Mouse (Mus musculus) MEL (cell line): ENCODE measurements around the gene Bloc1s6. TPM values are rescaled to one million over a fixed set of nuclear protein-coding genes. Genes with fewer than 3 reads are reported as not detected.

Experiments
- DNase-seq: peaks from one replicate; pipeline ENCODE4 v3.0.0; 2011; ENCODE audit warnings: low read depth, low spot score
- H3K27ac ChIP-seq: 2 replicates; pipeline ENCODE4 v1.5.1; 2012; ENCODE audit warnings: low read depth, mild to moderate bottlenecking, control low read depth, low read length, moderate library complexity; ENCODE audit not compliant: control insufficient read depth
- H3K27me3 ChIP-seq, 2 experiments: fragments of 150-350 bp in 1 of 2; sonication (generic) in 1 of 2; 2 replicates each; pipeline ENCODE4 v1.6.1; 2012; ENCODE audit warnings: low read length in 2 of 2, mild to moderate bottlenecking in 2 of 2, improper control_type of control experiment in 1 of 2, moderate library complexity in 1 of 2; ENCODE audit not compliant: insufficient read depth in 2 of 2, control insufficient read depth in 1 of 2
- H3K36me3 ChIP-seq, 2 experiments: 2 replicates each; pipeline ENCODE4 v1.6.1; 2012 to 2014; ENCODE audit warnings: low read length in 2 of 2, improper control_type of control experiment in 1 of 2, inconsistent platforms in 1 of 2, mild to moderate bottlenecking in 1 of 2; ENCODE audit not compliant: insufficient read depth in 2 of 2, control insufficient read depth in 1 of 2
- H3K4me1 ChIP-seq, 2 experiments: fragments of 150-350 bp in 1 of 2; sonication (generic) in 1 of 2; 2 replicates each; pipeline ENCODE4 v1.6.1; 2012; ENCODE audit warnings: low read length in 2 of 2, improper control_type of control experiment in 1 of 2, mild to moderate bottlenecking in 1 of 2; ENCODE audit not compliant: insufficient read depth in 2 of 2, control insufficient read depth in 1 of 2
- H3K4me3 ChIP-seq, 2 experiments: fragments of 150-350 bp in 1 of 2; sonication (generic) in 1 of 2; 2 replicates each; pipeline ENCODE4 v1.5.1; 2012; ENCODE audit warnings: low read depth in 2 of 2, low read length in 2 of 2, mild to moderate bottlenecking in 2 of 2, moderate library complexity in 2 of 2, control low read depth in 1 of 2, improper control_type of control experiment in 1 of 2; ENCODE audit not compliant: control insufficient read depth in 1 of 2, insufficient read depth in 1 of 2
- H3K79me2 ChIP-seq: 2 replicates; pipeline ENCODE4 v1.6.1; 2012; ENCODE audit warnings: mild to moderate bottlenecking, low read length, moderate library complexity; ENCODE audit not compliant: control insufficient read depth, poor library complexity, insufficient read depth
- H3K9ac ChIP-seq: 2 replicates; pipeline ENCODE4 v1.6.1; 2012; ENCODE audit warnings: low read depth, mild to moderate bottlenecking, control low read depth, low read length, moderate library complexity; ENCODE audit not compliant: control insufficient read depth, poor library complexity, severe bottlenecking
- H3K9me3 ChIP-seq: fragments of 150-350 bp; sonication (generic); replicated peaks from 2 replicates; pipeline ENCODE4 v1.6.1; 2012; ENCODE audit warnings: mild to moderate bottlenecking, low read length, improper control_type of control experiment, moderate library complexity; ENCODE audit not compliant: insufficient read depth
- BHLHE40 ChIP-seq: IDR thresholded peaks from 2 replicates; pipeline ENCODE4 v1.6.1; 2012; ENCODE audit warnings: low read depth, mild to moderate bottlenecking, inconsistent platforms, low read length, improper control_type of control experiment, borderline replicate concordance
- CHD1 ChIP-seq: IDR thresholded peaks from 2 replicates; pipeline ENCODE4 v1.6.1; 2012; ENCODE audit warnings: low read depth, mild to moderate bottlenecking, inconsistent platforms, low read length, improper control_type of control experiment
- CTCF ChIP-seq, 3 experiments: IDR thresholded peaks in 2 of 3; conservative IDR thresholded peaks in 1 of 3; 2 replicates each; pipeline ENCODE4 v1.5.1; 2011 to 2012; ENCODE audit warnings: low read length in 3 of 3, low read depth in 2 of 3, mild to moderate bottlenecking in 2 of 3, improper control_type of control experiment in 1 of 3, inconsistent platforms in 1 of 3, mixed read lengths in 1 of 3, moderate library complexity in 1 of 3; ENCODE audit not compliant: control insufficient read depth in 1 of 3, insufficient read depth in 1 of 3, poor library complexity in 1 of 3, severe bottlenecking in 1 of 3
- ETS1 ChIP-seq: IDR thresholded peaks from 2 replicates; pipeline ENCODE4 v1.6.1; 2012; ENCODE audit warnings: low read depth, mild to moderate bottlenecking, inconsistent platforms, low read length, improper control_type of control experiment, moderate library complexity
- HCFC1 ChIP-seq: IDR thresholded peaks from 2 replicates; pipeline ENCODE4 v1.6.1; 2012; ENCODE audit warnings: low read depth, mild to moderate bottlenecking, inconsistent platforms, low read length, improper control_type of control experiment, moderate library complexity
- JUND ChIP-seq: IDR thresholded peaks from 2 replicates; pipeline ENCODE4 v1.6.1; 2011; ENCODE audit warnings: low read depth, mild to moderate bottlenecking, improper control_type of control experiment, low read length
- MAZ ChIP-seq: IDR thresholded peaks from 2 replicates; pipeline ENCODE4 v1.6.1; 2012; ENCODE audit warnings: low read depth, mild to moderate bottlenecking, inconsistent platforms, low read length, improper control_type of control experiment
- MEF2A ChIP-seq: IDR thresholded peaks from 2 replicates; pipeline ENCODE4 v1.6.1; 2014; ENCODE audit warnings: low read depth, mild to moderate bottlenecking, inconsistent platforms, low read length, improper control_type of control experiment; ENCODE audit not compliant: poor library complexity, insufficient replicate concordance, severe bottlenecking; ENCODE audit errors: extremely low read depth
- MXI1 ChIP-seq: IDR thresholded peaks from 2 replicates; pipeline ENCODE4 v1.6.1; 2011; ENCODE audit warnings: mild to moderate bottlenecking, low read depth, low read length, improper control_type of control experiment
- MYC ChIP-seq: IDR thresholded peaks from 2 replicates; pipeline ENCODE4 v1.6.1; 2011; ENCODE audit warnings: low read depth, mild to moderate bottlenecking, low read length, improper control_type of control experiment, moderate library complexity
- NELFE ChIP-seq: IDR thresholded peaks from 2 replicates; pipeline ENCODE4 v1.6.1; 2011; ENCODE audit warnings: low read depth, low read length, improper control_type of control experiment
- NRF1 ChIP-seq: IDR thresholded peaks from 2 replicates; pipeline ENCODE4 v1.6.1; 2014; ENCODE audit warnings: low read depth, mild to moderate bottlenecking, inconsistent platforms, low read length, improper control_type of control experiment, moderate library complexity; ENCODE audit not compliant: poor library complexity, insufficient read depth, severe bottlenecking
- POLR2A ChIP-seq, 2 experiments: IDR thresholded peaks; 2 replicates each; pipeline ENCODE4 v1.6.1; 2011 to 2012; ENCODE audit warnings: low read length in 2 of 2, mild to moderate bottlenecking in 2 of 2, control low read depth in 1 of 2, improper control_type of control experiment in 1 of 2, low read depth in 1 of 2, moderate library complexity in 1 of 2; ENCODE audit not compliant: control insufficient read depth in 1 of 2, insufficient read depth in 1 of 2, poor library complexity in 1 of 2
- POLR2AphosphoS2 ChIP-seq: IDR thresholded peaks from 2 replicates; pipeline ENCODE4 v1.6.1; 2011; ENCODE audit warnings: low read length, improper control_type of control experiment
- SIN3A ChIP-seq: IDR thresholded peaks from 2 replicates; pipeline ENCODE4 v1.6.1; 2012; ENCODE audit warnings: low read length, improper control_type of control experiment, inconsistent platforms
- SMC3 ChIP-seq: IDR thresholded peaks from 2 replicates; pipeline ENCODE4 v1.6.1; 2011; ENCODE audit warnings: low read depth, low read length, improper control_type of control experiment
- TCF12 ChIP-seq: IDR thresholded peaks from 2 replicates; pipeline ENCODE4 v1.6.1; 2014; ENCODE audit warnings: low read depth, mild to moderate bottlenecking, inconsistent platforms, low read length, improper control_type of control experiment, moderate library complexity
- UBTF ChIP-seq: IDR thresholded peaks from 2 replicates; pipeline ENCODE4 v1.6.1; 2012; ENCODE audit warnings: low read depth, mild to moderate bottlenecking, inconsistent platforms, low read length, improper control_type of control experiment, moderate library complexity, borderline replicate concordance; ENCODE audit not compliant: insufficient read depth
- USF1 ChIP-seq: IDR thresholded peaks from 2 replicates; pipeline ENCODE4 v1.6.1; 2014; ENCODE audit warnings: low read depth, mild to moderate bottlenecking, inconsistent platforms, low read length, improper control_type of control experiment, moderate library complexity
- USF2 ChIP-seq, 2 experiments: IDR thresholded peaks; 2 replicates each; pipeline ENCODE4 v1.6.1; 2011 to 2012; ENCODE audit warnings: improper control_type of control experiment in 2 of 2, low read length in 2 of 2, borderline replicate concordance in 1 of 2, inconsistent platforms in 1 of 2, low read depth in 1 of 2, mild to moderate bottlenecking in 1 of 2; ENCODE audit not compliant: insufficient read depth in 1 of 2
- ZMIZ1 ChIP-seq: IDR thresholded peaks from 2 replicates; pipeline ENCODE4 v1.6.1; 2012; ENCODE audit warnings: low read depth, mild to moderate bottlenecking, inconsistent platforms, low read length, improper control_type of control experiment, moderate library complexity
- ZNF384 ChIP-seq: IDR thresholded peaks from 2 replicates; pipeline ENCODE4 v1.6.1; 2012; ENCODE audit warnings: low read depth, mild to moderate bottlenecking, inconsistent platforms, low read length, improper control_type of control experiment
- polyA plus RNA-seq, 2 experiments: library from polyadenylated mRNA; stranded (reverse) in 1 of 2; unstranded in 1 of 2; fragments of >175 nt in 1 of 2; fragments of >200 nt in 1 of 2; gene quantifications; 2 replicates each; pipeline versions ENCODE4 v1.2.1 to v1.2.4; 2012; ENCODE audit warnings: low replicate concordance in 2 of 2, low read depth in 1 of 2; ENCODE audit not compliant: insufficient read length in 2 of 2, insufficient read depth in 1 of 2, missing spikeins in 1 of 2
- total RNA-seq: library from RNA; depleted of rRNA; stranded (reverse); fragments of 300-350 nt; gene quantifications from 2 replicates; pipeline ENCODE4 v1.2.3, GENCODE M21; 2012

The Bloc1s6 gene
- total and polyA plus RNA-seq, 3 experiments = 10.9 to 21.7 TPM; not detected in 1

GRCm38 (mm10) chr2:122716301-122716842 lies 21.9 kb upstream of the Bloc1s6 start:
- no peak for DNase-seq
- TF ChIP-seq NRF1 (no peak), SIN3A (no peak), MEF2A (no peak), MAZ (no peak), BHLHE40 (no peak), CHD1 (no peak), ZMIZ1 (no peak), SMC3 (no peak), USF1 (no peak), HCFC1 (no peak), NELFE (no peak), CTCF (IDR thresholded peaks at IDR 0.05 in 2 of 3, conservative IDR thresholded peaks at IDR 0.05 in 1 of 3; ENCODE audit: control insufficient read depth in 1 of 3, insufficient read depth in 1 of 3, low read depth in 2 of 3, low read length in 3 of 3, poor library complexity in 1 of 3, severe bottlenecking in 1 of 3) (no peak)
- H3K9ac ChIP-seq = no peak overlapping the region

GRCm38 (mm10) chr2:122719232-122719631 lies 19.1 kb upstream of the Bloc1s6 start:
- Histone ChIP-seq H3K27me3 (no peaks in the 10 kb centered on the region; a peak in 1 of 4 replicates), H3K27ac (no peak overlapping the region), H3K36me3 (no peaks in the 10 kb centered on the region), H3K9me3 (no peaks in the 10 kb centered on the region), H3K9ac (no peak overlapping the region), H3K4me3 (no peak overlapping the region), H3K4me1 (no peaks in the 10 kb centered on the region), H3K79me2 (no peaks in the 10 kb centered on the region)
- TF ChIP-seq MXI1 (no peak), POLR2AphosphoS2 (no peak), JUND (no peak)
- no peak for DNase-seq

More at GRCm38 (mm10) chr2:122716301-122716842, 21.9 kb upstream of the Bloc1s6 start:
- Histone ChIP-seq H3K79me2 (no peaks in the 10 kb centered on the region), H3K27ac (no peak overlapping the region), H3K27me3 (no peaks in the 10 kb centered on the region; a peak in 1 of 4 replicates), H3K4me3 (no peak overlapping the region), H3K4me1 (no peaks in the 10 kb centered on the region), H3K9me3 (no peaks in the 10 kb centered on the region), H3K36me3 (no peaks in the 10 kb centered on the region)

GRCm38 (mm10) chr2:122720564-122720963 lies 17.7 kb upstream of the Bloc1s6 start:
- Histone ChIP-seq H3K27ac (no peak overlapping the region), H3K9me3 (no peaks in the 10 kb centered on the region), H3K9ac (no peak overlapping the region), H3K4me1 (no peaks in the 10 kb centered on the region), H3K27me3 (no peaks in the 10 kb centered on the region; a peak in 1 of 4 replicates), H3K79me2 (no peaks in the 10 kb centered on the region), H3K4me3 (no peak overlapping the region), H3K36me3 (no peaks in the 10 kb centered on the region)
- no peak for TF ChIP-seq ETS1
- no peak for TF ChIP-seq POLR2A (IDR thresholded peaks at IDR 0.05; ENCODE audit: control insufficient read depth in 1 of 2, insufficient read depth in 1 of 2, low read depth in 1 of 2, low read length in 2 of 2, poor library complexity in 1 of 2)
- TF ChIP-seq NELFE = no peak
- no peak for TF ChIP-seq MYC
- TF ChIP-seq NRF1 = no peak
- no peak for TF ChIP-seq ZNF384
- no peak for TF ChIP-seq SIN3A
- no peak for TF ChIP-seq MXI1
- no peak for TF ChIP-seq USF2 (IDR thresholded peaks at IDR 0.05; ENCODE audit: borderline replicate concordance in 1 of 2, insufficient read depth in 1 of 2, low read depth in 1 of 2, low read length in 2 of 2)
- TF ChIP-seq ZMIZ1 = no peak
- no peak for TF ChIP-seq UBTF
- TF ChIP-seq TCF12 = no peak
- no peak for TF ChIP-seq BHLHE40
- no peak for DNase-seq
